Mouse (Mus musculus): ENCODE measurements around the gene Gm10959.

Gm10959 gene

DNA sequence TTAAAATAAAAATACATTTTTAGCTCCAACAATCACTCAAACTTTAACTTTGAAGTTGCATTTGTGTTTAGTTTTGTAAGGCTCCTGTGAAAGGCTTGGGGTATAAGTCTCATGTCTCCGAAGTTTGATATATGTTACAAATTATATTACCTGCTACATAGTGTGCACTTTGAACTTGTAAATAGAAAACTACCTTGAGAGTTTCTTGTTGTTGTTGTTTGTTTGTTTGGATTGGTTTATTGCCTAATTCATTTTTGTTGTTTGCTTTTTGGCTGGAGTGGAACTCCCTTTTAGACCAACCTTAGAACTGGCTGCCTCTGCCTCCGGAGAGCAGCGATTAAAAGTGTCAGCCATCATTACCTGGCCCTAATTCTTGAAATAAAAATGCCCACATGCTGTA is 24.4 kb downstream of the Gm10959 start, which contains the start of gene Fabp2:
Gene Fabp2 (plus strand): TSS at position 301 of the 400 bp plus-strand sequence.
- no peak for DNase-seq (ENCODE audit: low spot score in 2 of 2)

GRCm38 (mm10) chr3:122888371-122888819 is 30.8 kb downstream of the Gm10959 start:
- no peak for DNase-seq (ENCODE audit: low spot score in 2 of 2)

DNA sequence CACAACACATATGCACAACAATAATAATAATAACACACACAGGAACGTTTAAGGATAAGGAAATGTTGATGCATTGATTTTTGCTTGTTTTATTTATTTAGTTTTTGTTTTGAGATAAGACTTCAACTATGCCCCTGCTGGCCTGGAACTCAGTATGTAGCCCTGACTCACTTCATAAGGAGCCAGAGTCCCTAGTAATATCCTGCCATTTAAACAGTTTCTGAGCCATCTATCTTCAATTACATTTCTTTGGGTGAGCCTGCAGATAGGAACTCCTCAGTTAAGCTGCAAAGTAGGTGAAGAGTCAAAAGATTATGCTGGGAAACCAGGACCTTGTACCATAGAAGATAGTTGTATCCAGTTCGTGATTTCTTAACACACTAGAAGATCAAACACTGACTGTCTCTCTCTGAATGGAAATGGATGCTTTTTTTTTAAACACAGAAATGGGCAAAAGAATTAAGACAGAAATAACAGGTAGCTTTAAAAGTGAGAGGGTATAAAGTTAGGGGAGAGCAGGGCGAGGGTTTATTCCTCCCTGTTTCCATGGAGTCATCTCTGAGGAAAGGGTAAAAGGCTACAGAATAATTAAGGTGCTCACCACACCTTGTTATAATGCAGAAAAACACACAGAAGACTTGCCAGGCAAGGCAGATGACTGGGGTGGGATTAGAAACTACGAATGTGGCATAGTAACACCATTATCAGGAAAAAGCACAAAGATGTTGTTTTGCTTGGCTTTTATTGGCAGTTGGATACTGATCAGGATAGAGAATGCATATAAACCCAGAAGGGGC is 31.5 kb downstream of the Gm10959 start:
- no peak for DNase-seq (ENCODE audit: low spot score in 2 of 2)

DNA sequence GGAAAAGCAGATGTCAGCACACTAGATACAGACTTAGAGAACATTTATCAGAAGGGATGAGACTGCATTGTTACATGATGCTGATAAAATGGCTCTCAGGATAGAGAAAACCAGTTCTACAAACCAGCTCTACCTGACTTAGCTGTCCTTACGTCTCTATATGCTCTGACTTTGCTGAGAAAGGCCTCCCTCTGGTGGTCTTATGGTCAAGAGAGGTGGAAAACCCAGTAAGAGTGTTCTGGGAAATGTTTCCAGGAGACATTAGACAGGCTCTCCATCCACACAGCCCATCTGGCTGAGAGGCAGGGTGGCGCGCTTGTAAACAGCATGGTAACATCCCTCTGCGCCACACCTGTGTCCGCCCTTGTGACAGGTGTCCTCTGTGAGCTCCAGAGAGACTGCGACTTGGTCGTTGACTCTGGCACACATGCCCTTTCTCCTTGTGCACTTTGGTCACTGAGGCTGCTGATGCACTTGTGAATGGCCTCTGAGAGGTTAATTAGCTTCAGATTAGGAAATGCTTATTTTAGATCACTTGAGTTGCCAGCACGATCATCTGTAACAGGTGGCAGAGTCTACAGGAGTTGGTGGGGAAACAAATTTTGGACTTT is 40.4 kb downstream of the Gm10959 start:
- DNase-seq (ENCODE audit: low spot score in 2 of 2) = no peak

DNA sequence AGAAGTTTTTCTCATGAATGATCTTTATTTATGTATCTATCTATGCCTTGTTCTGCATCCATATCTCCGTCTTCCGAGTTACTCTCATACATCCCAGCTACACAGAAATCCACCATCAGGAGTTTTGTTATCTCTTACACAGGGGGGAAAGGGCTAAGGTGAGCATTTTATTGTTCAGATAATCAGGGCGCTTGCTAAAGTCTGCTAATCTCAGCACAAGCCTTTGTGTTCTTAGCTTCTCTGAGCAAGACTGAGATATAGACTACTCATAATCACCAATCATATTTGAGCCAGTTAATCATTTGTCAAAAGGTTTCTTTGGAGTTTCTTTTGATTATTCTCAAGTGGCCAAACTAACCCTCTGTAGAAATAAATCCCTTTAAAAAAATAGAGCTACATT is 41.6 kb downstream of the Gm10959 start:
- no peak for DNase-seq (ENCODE audit: low spot score in 2 of 2)

- no peak for DNase-seq (ENCODE audit: low spot score in 2 of 2)
Observed at GRCm38 (mm10) chr3:122876870-122877269, 42.3 kb downstream of the Gm10959 start.

DNA sequence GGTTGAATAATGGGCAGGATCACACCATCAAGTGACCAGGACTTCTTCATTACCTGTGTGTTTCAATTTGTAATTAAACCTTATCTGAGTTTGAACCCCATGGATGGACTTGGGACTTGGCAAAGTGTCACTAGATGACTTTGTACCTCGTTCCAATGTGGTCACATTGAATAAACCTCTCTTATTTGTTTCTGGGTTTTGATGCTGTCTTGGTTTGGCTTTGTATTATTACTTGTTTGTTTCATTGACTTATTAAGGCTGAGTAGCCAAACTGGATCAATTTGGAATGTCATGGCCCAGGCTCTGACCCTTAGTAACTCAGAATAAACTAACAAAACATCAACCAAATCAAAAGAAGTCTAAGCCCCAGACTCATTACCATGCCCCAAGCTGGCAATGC is 47.6 kb downstream of the Gm10959 start:
- DNase-seq (ENCODE audit: low spot score in 2 of 2) = no peak

DNA sequence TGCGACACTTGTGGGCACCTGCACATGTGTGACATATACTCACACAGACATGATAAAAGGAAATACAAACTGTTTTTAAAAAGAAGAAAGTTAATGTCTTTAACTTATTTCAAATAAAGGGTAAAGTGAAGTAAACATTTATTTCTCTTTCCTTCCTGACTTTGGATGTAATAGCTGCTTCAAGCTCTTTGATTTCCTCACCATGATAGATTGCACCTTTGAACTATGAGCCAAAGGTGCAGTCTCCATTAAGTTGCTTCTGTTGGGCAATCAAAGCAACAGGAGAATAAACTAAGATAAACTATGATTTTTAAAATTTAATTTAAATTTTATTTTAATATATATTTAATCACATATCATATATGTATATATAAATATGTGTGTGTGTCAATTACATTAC is 50.9 kb downstream of the Gm10959 start:
- DNase-seq (ENCODE audit: low spot score in 2 of 2) = no peak

- DNase-seq (ENCODE audit: low spot score in 2 of 2) = no peak
Observed at GRCm38 (mm10) chr3:122865092-122865491, 54.1 kb downstream of the Gm10959 start.
